Mouse (Mus musculus): ENCODE measurements around the gene Rptor. TPM values are rescaled to one million over a fixed set of nuclear protein-coding genes. Genes with fewer than 3 reads are reported as not detected.

The Rptor gene
- polyA plus RNA-seq, 1 experiment from 2014 or later = 3.1 TPM

- ATAC-seq = no peak
- Histone ChIP-seq H3K4me1 (ENCODE audit: insufficient read depth) (no peaks in the 10 kb centered on the region), H3K9ac (replicated peaks) (no peak overlapping the region), H3K4me2 (ENCODE audit: low read depth, low read length) (no peak overlapping the region), H3K27ac (ENCODE audit: low read depth) (no peak overlapping the region), H3K36me3 (replicated peaks; ENCODE audit: insufficient read depth, low read length) (peaks cover 7% of the 10 kb centered on the region; the same call in 1 of the 2 replicates), H3K27me3 (ENCODE audit: insufficient read depth, low read length) (no peaks in the 10 kb centered on the region), H3K9me3 (ENCODE audit: low read length) (no peaks in the 10 kb centered on the region), H3K4me3 (ENCODE audit: low read depth, low read length) (no peak overlapping the region)
- TF ChIP-seq CTCF (IDR thresholded peaks at IDR 0.05; ENCODE audit: low read depth) (no peak), EP300 (IDR thresholded peaks at IDR 0.05; ENCODE audit: low read depth) (no peak)
- DNase-seq = no peak
- WGBS (ENCODE audit: insufficient replicate concordance) = 81% methylated on average over 3 of the region's 3 CpGs
These were observed 233.6 kb downstream of the Rptor start for GRCm38 (mm10) chr11:119836326-119836725.

- no peaks in the 10 kb centered on the region for H3K4me1 ChIP-seq (ENCODE audit: insufficient read depth)
- no peak overlapping the region for H3K4me3 ChIP-seq (ENCODE audit: low read depth, low read length)
- TF ChIP-seq CTCF (IDR thresholded peaks at IDR 0.05; ENCODE audit: low read depth) = no peak
- no peak for TF ChIP-seq EP300 (IDR thresholded peaks at IDR 0.05; ENCODE audit: low read depth)
- H3K36me3 ChIP-seq (replicated peaks; ENCODE audit: insufficient read depth, low read length) = peaks cover 7% of the 10 kb centered on the region; the same call in 1 of the 2 replicates
- H3K27ac ChIP-seq (ENCODE audit: low read depth) = no peak overlapping the region
- DNase-seq = no peak
- H3K27me3 ChIP-seq (ENCODE audit: insufficient read depth, low read length) = no peaks in the 10 kb centered on the region
- 77% methylated on average over 1 of the region's 1 CpGs for WGBS (ENCODE audit: insufficient replicate concordance)
- no peak overlapping the region for H3K9ac ChIP-seq (replicated peaks)
- H3K4me2 ChIP-seq (ENCODE audit: low read depth, low read length) = no peak overlapping the region
- no peaks in the 10 kb centered on the region for H3K9me3 ChIP-seq (ENCODE audit: low read length)
- ATAC-seq = no peak
These were observed 235.1 kb downstream of the Rptor start for GRCm38 (mm10) chr11:119837786-119838185.

- DNase-seq (no peak), ATAC-seq (no peak)
- TF ChIP-seq EP300 (IDR thresholded peaks at IDR 0.05; ENCODE audit: low read depth) = no peak
- TF ChIP-seq CTCF (IDR thresholded peaks at IDR 0.05; ENCODE audit: low read depth) = no peak
- whole genome bisulfite sequencing (ENCODE audit: insufficient replicate concordance) = 82% methylated on average over 10 of the region's 10 CpGs
- no peak overlapping the region for H3K4me2 ChIP-seq (ENCODE audit: low read depth, low read length)
- H3K4me1 ChIP-seq (ENCODE audit: insufficient read depth) = no peaks in the 10 kb centered on the region
- H3K4me3 ChIP-seq (ENCODE audit: low read depth, low read length) = no peak overlapping the region
- H3K27me3 ChIP-seq (ENCODE audit: insufficient read depth, low read length) = no peaks in the 10 kb centered on the region
- H3K27ac ChIP-seq (ENCODE audit: low read depth) = no peak overlapping the region
- H3K9me3 ChIP-seq (ENCODE audit: low read length) = no peaks in the 10 kb centered on the region
- no peak overlapping the region for H3K9ac ChIP-seq (replicated peaks)
- H3K36me3 ChIP-seq (replicated peaks; ENCODE audit: insufficient read depth, low read length) = peaks cover 12% of the 10 kb centered on the region
These were observed 237.0 kb downstream of the Rptor start for GRCm38 (mm10) chr11:119839411-119840342.

GRCm38 (mm10) chr11:119846608-119847007, 243.9 kb downstream of the Rptor start:
- no peak overlapping the region for H3K4me3 ChIP-seq (ENCODE audit: low read depth, low read length)
- H3K4me1 ChIP-seq (ENCODE audit: insufficient read depth) = no peaks in the 10 kb centered on the region
- H3K27me3 ChIP-seq (ENCODE audit: insufficient read depth, low read length) = no peaks in the 10 kb centered on the region
- H3K36me3 ChIP-seq (replicated peaks; ENCODE audit: insufficient read depth, low read length) = peaks cover 13% of the 10 kb centered on the region
- H3K4me2 ChIP-seq (ENCODE audit: low read depth, low read length) = no peak overlapping the region
- WGBS (ENCODE audit: insufficient replicate concordance) = 88% methylated on average over 6 of the region's 6 CpGs
- no peak overlapping the region for H3K9ac ChIP-seq (replicated peaks)
- no peaks in the 10 kb centered on the region for H3K9me3 ChIP-seq (ENCODE audit: low read length)
- no peak for ATAC-seq
- DNase-seq = no peak
- H3K27ac ChIP-seq (ENCODE audit: low read depth) = no peak overlapping the region
- TF ChIP-seq EP300 (IDR thresholded peaks at IDR 0.05; ENCODE audit: low read depth) = no peak
- no peak for TF ChIP-seq CTCF (IDR thresholded peaks at IDR 0.05; ENCODE audit: low read depth)

DNA sequence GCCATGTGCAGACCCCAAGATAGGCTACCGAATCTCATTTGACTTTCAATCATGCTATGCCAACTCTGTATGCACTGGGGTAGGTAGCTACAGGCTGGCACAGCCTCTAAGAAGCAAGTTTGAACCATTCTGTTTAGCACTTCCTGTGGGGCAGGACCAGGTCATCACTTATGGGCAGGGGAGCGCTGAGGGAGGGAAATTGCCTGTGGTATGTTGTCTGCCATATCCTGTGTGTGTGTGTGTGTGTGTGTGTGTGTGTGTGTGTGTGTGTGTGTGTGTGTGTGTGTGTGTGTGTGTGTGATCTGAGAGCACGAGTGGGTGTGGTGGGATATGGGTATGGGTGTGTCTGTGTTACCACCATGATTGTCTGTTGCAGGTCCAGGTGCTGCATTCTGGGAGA, 244.4 kb downstream of the Rptor start:
- Histone ChIP-seq H3K9ac (replicated peaks) (no peak overlapping the region), H3K4me1 (ENCODE audit: insufficient read depth) (no peaks in the 10 kb centered on the region), H3K4me2 (ENCODE audit: low read depth, low read length) (no peak overlapping the region), H3K4me3 (ENCODE audit: low read depth, low read length) (no peak overlapping the region), H3K36me3 (replicated peaks; ENCODE audit: insufficient read depth, low read length) (peaks cover 15% of the 10 kb centered on the region), H3K27ac (ENCODE audit: low read depth) (no peak overlapping the region), H3K27me3 (ENCODE audit: insufficient read depth, low read length) (no peaks in the 10 kb centered on the region), H3K9me3 (ENCODE audit: low read length) (no peaks in the 10 kb centered on the region)
- no peak for DNase-seq
- WGBS (ENCODE audit: insufficient replicate concordance) = 80% methylated on average over 3 of the region's 3 CpGs
- no peak for TF ChIP-seq EP300 (IDR thresholded peaks at IDR 0.05; ENCODE audit: low read depth)
- TF ChIP-seq CTCF (IDR thresholded peaks at IDR 0.05; ENCODE audit: low read depth) = no peak
- no peak for ATAC-seq

DNA sequence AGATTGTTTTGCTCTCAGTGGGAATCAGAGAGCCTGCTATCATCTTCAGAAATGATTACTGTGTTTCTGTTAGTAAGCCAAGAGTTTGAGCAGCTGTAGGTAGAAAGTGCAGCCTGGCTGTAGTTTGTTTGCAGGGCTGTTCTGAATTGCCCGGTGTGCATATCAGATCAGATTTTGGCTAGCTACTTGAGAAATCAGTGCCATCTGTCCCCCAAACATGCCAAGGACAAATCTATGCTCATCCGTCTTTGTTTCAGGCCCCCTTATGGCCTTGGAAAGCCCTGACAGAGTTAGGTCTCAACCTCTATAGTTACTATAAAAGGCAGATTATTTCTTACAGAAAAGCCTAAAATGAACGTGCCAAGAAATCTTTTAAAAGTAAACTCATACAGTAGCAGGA, 244.9 kb downstream of the Rptor start:
- DNase-seq (no peak), ATAC-seq (no peak)
- H3K27ac ChIP-seq (ENCODE audit: low read depth) = no peak overlapping the region
- H3K4me2 ChIP-seq (ENCODE audit: low read depth, low read length) = no peak overlapping the region
- H3K9ac ChIP-seq (replicated peaks) = no peak overlapping the region
- no peaks in the 10 kb centered on the region for H3K27me3 ChIP-seq (ENCODE audit: insufficient read depth, low read length)
- WGBS (ENCODE audit: insufficient replicate concordance) = 75% methylated on average over 3 of the region's 3 CpGs
- no peaks in the 10 kb centered on the region for H3K9me3 ChIP-seq (ENCODE audit: low read length)
- H3K4me1 ChIP-seq (ENCODE audit: insufficient read depth) = no peaks in the 10 kb centered on the region
- H3K36me3 ChIP-seq (replicated peaks; ENCODE audit: insufficient read depth, low read length) = peaks cover 19% of the 10 kb centered on the region
- no peak overlapping the region for H3K4me3 ChIP-seq (ENCODE audit: low read depth, low read length)
- TF ChIP-seq EP300 (IDR thresholded peaks at IDR 0.05; ENCODE audit: low read depth) (no peak), CTCF (IDR thresholded peaks at IDR 0.05; ENCODE audit: low read depth) (no peak)

Measured in liver, postnatal 0 days (tissue).